Mouse (Mus musculus): ENCODE results near the gene Bnipl.

DNA sequence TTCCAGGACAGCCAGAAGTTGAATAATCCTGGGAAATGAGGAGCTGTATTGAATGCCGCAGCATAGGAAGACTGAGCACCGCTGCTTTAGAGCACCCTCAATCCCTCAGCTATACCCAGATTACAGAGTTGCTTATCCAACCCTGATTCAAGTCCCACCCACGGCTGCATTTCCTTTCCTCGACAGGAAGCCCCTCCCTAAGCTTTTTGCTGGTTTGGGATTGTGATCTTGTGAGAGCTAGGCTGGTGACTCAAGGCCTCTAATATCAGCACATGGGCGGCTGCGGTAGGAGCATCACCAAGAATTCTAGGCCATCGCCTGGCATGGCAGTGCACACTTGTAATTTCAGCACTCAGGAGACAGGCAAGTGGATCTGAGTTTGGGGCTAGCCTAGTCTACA is 35.5 kb upstream of the Bnipl start:
- TF ChIP-seq CTCF (IDR thresholded peaks at IDR 0.05; ENCODE audit: control insufficient read depth, insufficient read depth, insufficient read length), result no peak
- TF ChIP-seq MYOG (IDR thresholded peaks at IDR 0.05; ENCODE audit: control insufficient read depth, extremely low read depth, insufficient read length), result no peak
- TF ChIP-seq CEBPB (IDR thresholded peaks at IDR 0.05; ENCODE audit: low read depth), result no peak
